26 mouse cellular contexts compared by ENCODE assay signal in the genomic region with DNA sequence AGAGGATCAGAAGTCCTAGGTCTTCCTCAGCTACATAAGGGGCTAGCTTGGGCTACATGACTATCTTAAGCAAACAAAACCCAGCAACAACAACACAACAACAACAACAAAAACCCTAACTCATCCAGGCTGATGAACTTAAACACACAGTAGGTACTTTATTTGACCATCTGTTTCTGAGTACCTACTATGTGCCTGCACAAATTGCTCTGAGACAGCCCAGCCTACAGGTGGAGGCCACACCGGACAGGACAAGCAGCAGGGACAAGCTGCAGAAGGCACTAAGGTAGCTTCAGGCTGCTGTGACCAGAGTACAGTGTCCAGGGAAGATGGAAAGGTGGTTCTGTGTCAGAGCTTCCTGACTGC. TPM values are rescaled to one million over a fixed set of nuclear protein-coding genes. Genes with fewer than 3 reads are reported as not detected.
"Had no signal": no experiment of that assay in that cellular context is flagged by ENCODE, and none has a peak within 500 bp of the region (broad histone marks: within the 10 kb centered on the region; RNA-seq: fewer than 3 reads in every experiment).

No protein-coding gene starts in this region.

- DNase-seq: kidney, adult 11 months; kidney, adult 8-10 months; kidney, postnatal 14 days; kidney, postnatal 4 days; layer of hippocampus, postnatal 36 days; liver; lung, adult 18-20 months; lung, postnatal 10 days; lung, postnatal 36 days; retina, postnatal 1 day; thymus, adult 2 months; thymus, postnatal 14 days; thymus, postnatal 4 days had no signal

- H3K27me3 ChIP-seq: limb, embryonic 13.5 days; lung, embryonic 15.5 days; midbrain, embryonic 13.5 days; neural tube, embryonic 13.5 days had no signal

- H3K27ac ChIP-seq: limb, embryonic 10.5 days; limb, embryonic 13.5 days; liver, embryonic 12.5 days; liver, embryonic 15.5 days; midbrain, embryonic 10.5 days; midbrain, embryonic 13.5 days; neural tube, embryonic 13.5 days had no signal

- ATAC-seq: liver, embryonic 12.5 days; midbrain, embryonic 13.5 days; midbrain, embryonic 16.5 days had no signal

- H3K4me2 ChIP-seq: limb, embryonic 13.5 days; liver, embryonic 12.5 days; liver, embryonic 15.5 days; lung, embryonic 15.5 days; midbrain, embryonic 13.5 days; neural tube, embryonic 13.5 days had no signal

- H3K9ac ChIP-seq: limb, embryonic 13.5 days; liver, embryonic 12.5 days; liver, embryonic 15.5 days; lung, embryonic 15.5 days; neural tube, embryonic 13.5 days had no signal

- H3K9me3 ChIP-seq: limb, embryonic 10.5 days; limb, embryonic 13.5 days; liver, embryonic 12.5 days; liver, embryonic 15.5 days; lung, embryonic 15.5 days; midbrain, embryonic 10.5 days; midbrain, embryonic 13.5 days; neural tube, embryonic 13.5 days had no signal

- H3K4me1 ChIP-seq: midbrain, embryonic 13.5 days; neural tube, embryonic 13.5 days had no signal

- H3K4me3 ChIP-seq: limb, embryonic 10.5 days; limb, embryonic 13.5 days; liver, embryonic 12.5 days; liver, embryonic 15.5 days; lung, embryonic 15.5 days; midbrain, embryonic 10.5 days; midbrain, embryonic 13.5 days; myocyte; neural tube, embryonic 13.5 days had no signal

RNA-seq across cellular contexts. Expression of a gene that starts 17.9 kb away (rescaled TPM):
- total RNA-seq: monocyte, adult 5-6 weeks; neutrophil, adult 5-6 weeks had no signal

RNA-seq across cellular contexts. Expression of a gene that starts 58.5 kb away (rescaled TPM):
- total RNA-seq: megakaryocyte progenitor cell, adult 5-6 weeks had no signal
